Mouse (Mus musculus) midbrain, embryonic 16.5 days (tissue): ENCODE measurements around the gene Nrp1. TPM values are rescaled to one million over a fixed set of nuclear protein-coding genes. Genes with fewer than 3 reads are reported as not detected.

ENCODE experiments used
- ATAC-seq: fragments of 200-750 bp; cut with Nextera tagmentation; 2 replicates; pipeline ENCODE4 v1.8.0; 2017; ENCODE audit warnings: moderate TSS enrichment
- H3K27ac ChIP-seq: fragments of 300-500 bp; sonication (generic); 2 replicates; pipeline ENCODE4 v1.5.1; 2014; ENCODE audit warnings: mild to moderate bottlenecking, low read length, mixed read lengths
- H3K27me3 ChIP-seq: fragments of 300-500 bp; sonication (generic); 2 replicates; pipeline ENCODE4 v1.6.1; 2014; ENCODE audit warnings: low read depth, low read length, mixed read lengths; ENCODE audit not compliant: control insufficient read depth, insufficient read depth
- H3K36me3 ChIP-seq: fragments of 300-500 bp; sonication (generic); 2 replicates; pipeline ENCODE4 v1.6.1; 2014; ENCODE audit warnings: mild to moderate bottlenecking, low read length, moderate library complexity, mixed read lengths; ENCODE audit not compliant: control insufficient read depth, insufficient read depth
- H3K4me1 ChIP-seq: fragments of 300-500 bp; sonication (generic); 2 replicates; pipeline ENCODE4 v1.6.1; 2014; ENCODE audit warnings: mild to moderate bottlenecking, low read length, mixed read lengths; ENCODE audit not compliant: control insufficient read depth, insufficient read depth
- H3K4me2 ChIP-seq: fragments of 300-500 bp; sonication (generic); 2 replicates; pipeline ENCODE4 v1.6.1; 2014; ENCODE audit warnings: mild to moderate bottlenecking, low read length, mixed read lengths
- H3K4me3 ChIP-seq: fragments of 300-500 bp; sonication (generic); 2 replicates; pipeline ENCODE4 v1.5.1; 2014; ENCODE audit warnings: low read depth, mild to moderate bottlenecking, low read length, moderate library complexity, mixed read lengths
- H3K9ac ChIP-seq: fragments of 300-500 bp; sonication (generic); 2 replicates; pipeline ENCODE4 v1.6.1; 2014; ENCODE audit warnings: low read depth, low read length, mixed read lengths
- H3K9me3 ChIP-seq: fragments of 300-500 bp; sonication (generic); replicated peaks from 2 replicates; pipeline ENCODE4 v1.6.1; 2014; ENCODE audit warnings: mild to moderate bottlenecking, low read length, mixed read lengths; ENCODE audit not compliant: control insufficient read depth, poor library complexity, severe bottlenecking
- WGBS: fragments of 180-500 bp; shearing (Covaris S2); extraction: QIAGEN DNeasy Blood & Tissue Kit; methylation state at CpG from one replicate; pipeline ENCODE4 v1.1.7; 2014; 5-methylcytosine and 5-hydroxymethylcytosine counted together
- polyA plus RNA-seq: library from polyadenylated mRNA; unstranded; fragments of >200 nt; fragmentation: Nextera tagmentation; extraction: Ambion mirVana; gene quantifications from 2 replicates; pipeline ENCODE4 v1.2.1, GENCODE M21; 2015

The Nrp1 gene
- polyA plus RNA-seq, 1 experiment from 2014 or later, result 85.8 TPM

DNA sequence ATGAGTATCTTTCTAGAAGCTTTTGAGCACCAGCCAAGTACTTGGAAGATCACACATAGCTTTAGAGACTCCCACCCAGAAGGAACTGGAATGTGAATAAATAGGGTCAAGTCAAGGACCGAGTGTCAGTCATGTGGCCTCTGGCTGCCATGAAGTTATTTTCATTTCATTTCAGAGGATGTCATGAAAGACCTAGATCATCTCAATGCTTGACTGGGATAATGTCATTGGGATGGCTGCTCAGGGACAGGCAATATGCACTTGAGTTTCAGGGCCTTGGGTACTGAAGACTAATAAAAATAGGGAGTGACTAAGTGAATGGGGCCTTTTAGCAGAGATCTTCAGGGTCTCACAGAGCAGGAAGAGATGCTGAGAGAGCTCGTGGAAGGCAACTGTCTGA, 26.0 kb downstream of the Nrp1 start:
- 84% methylated on average over 2 of the region's 2 CpGs for WGBS
- Histone ChIP-seq H3K36me3 (no peaks in the 10 kb centered on the region), H3K27ac (no peak overlapping the region), H3K27me3 (no peaks in the 10 kb centered on the region), H3K4me1 (peaks cover 7% of the 10 kb centered on the region), H3K9ac (no peak overlapping the region), H3K4me2 (no peak overlapping the region), H3K4me3 (no peak overlapping the region), H3K9me3 (no peaks in the 10 kb centered on the region)
- ATAC-seq, result no peak

GRCm38 (mm10) chr8:128384921-128385332, 26.5 kb downstream of the Nrp1 start:
- H3K9me3 ChIP-seq, result no peaks in the 10 kb centered on the region
- no peaks in the 10 kb centered on the region for H3K36me3 ChIP-seq
- peaks cover 7% of the 10 kb centered on the region for H3K4me1 ChIP-seq
- WGBS, result 32% methylated on average over 5 of the region's 5 CpGs
- no peaks in the 10 kb centered on the region for H3K27me3 ChIP-seq
- H3K4me3 ChIP-seq, result no peak overlapping the region
- no peak overlapping the region for H3K9ac ChIP-seq
- no peak overlapping the region for H3K27ac ChIP-seq
- no peak overlapping the region for H3K4me2 ChIP-seq
- no peak for ATAC-seq

- 91% methylated on average over 2 of the region's 2 CpGs for WGBS
- Histone ChIP-seq H3K4me2 (no peak overlapping the region), H3K27me3 (no peaks in the 10 kb centered on the region), H3K27ac (no peak overlapping the region), H3K9ac (no peak overlapping the region), H3K9me3 (no peaks in the 10 kb centered on the region), H3K36me3 (no peaks in the 10 kb centered on the region), H3K4me1 (peaks cover 7% of the 10 kb centered on the region), H3K4me3 (no peak overlapping the region)
- no peak for ATAC-seq
Measured at GRCm38 (mm10) chr8:128386963-128387621, 28.7 kb downstream of the Nrp1 start.

DNA sequence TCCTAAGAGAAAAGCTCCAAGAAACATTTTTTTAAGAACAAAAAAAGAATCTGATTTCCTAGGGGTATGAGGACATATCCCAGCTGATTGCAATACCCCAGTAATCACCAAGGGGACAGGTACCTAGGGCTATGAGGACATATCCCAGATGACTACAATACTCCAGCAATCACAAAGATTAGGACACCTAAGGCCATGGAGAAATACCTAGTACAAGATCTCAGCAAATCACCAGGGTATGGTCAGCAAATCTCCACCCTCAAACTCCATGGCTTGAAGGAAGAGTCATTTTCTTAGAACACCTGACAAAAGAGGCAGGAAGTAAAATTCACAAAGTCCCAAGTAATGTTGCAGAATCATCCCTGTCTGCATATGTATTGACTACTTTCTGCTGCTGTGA, 32.4 kb downstream of the Nrp1 start:
- H3K4me1 ChIP-seq, result no peaks in the 10 kb centered on the region
- no peak overlapping the region for H3K4me2 ChIP-seq
- no peak overlapping the region for H3K27ac ChIP-seq
- ATAC-seq, result no peak
- no peaks in the 10 kb centered on the region for H3K36me3 ChIP-seq
- H3K4me3 ChIP-seq, result no peak overlapping the region
- no peaks in the 10 kb centered on the region for H3K9me3 ChIP-seq
- H3K27me3 ChIP-seq, result no peaks in the 10 kb centered on the region
- H3K9ac ChIP-seq, result no peak overlapping the region

- ATAC-seq, result no peak
Measured at GRCm38 (mm10) chr8:128391182-128391760, 32.9 kb downstream of the Nrp1 start.

DNA sequence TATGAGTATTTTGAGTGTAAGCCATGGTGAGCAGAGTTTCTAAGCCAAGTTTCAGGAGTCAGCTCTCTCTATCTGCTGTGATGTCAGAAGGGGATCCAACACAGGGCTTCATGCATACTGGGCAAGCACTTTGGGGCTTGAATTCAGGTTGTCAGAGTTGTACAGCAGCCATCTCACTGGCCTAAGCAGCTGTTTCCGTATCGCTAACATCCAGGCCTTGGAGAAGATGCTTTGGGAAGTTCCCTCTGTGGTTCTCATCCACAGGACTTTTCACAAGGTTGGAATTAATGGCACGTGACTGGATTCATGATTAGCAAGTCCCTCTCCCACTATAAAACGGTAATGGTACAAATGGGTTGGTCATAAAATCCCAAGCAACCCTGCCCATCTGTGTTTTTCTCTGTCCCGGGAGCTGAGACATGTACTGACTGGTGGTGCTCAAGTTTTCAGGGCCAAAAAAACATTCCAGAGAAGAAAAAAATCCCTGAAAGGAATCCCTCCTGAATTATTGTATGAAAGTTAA, 36.3 kb downstream of the Nrp1 start:
- H3K4me1 ChIP-seq, result peaks cover 20% of the 10 kb centered on the region
- 90% methylated on average over 5 of the region's 5 CpGs for WGBS
- no peak for ATAC-seq

More at GRCm38 (mm10) chr8:128391182-128391760, 32.9 kb downstream of the Nrp1 start:
- 89% methylated on average over 4 of the region's 4 CpGs for WGBS
- no peaks in the 10 kb centered on the region for H3K27me3 ChIP-seq
- no peak overlapping the region for H3K27ac ChIP-seq
- H3K4me1 ChIP-seq, result peaks cover 3% of the 10 kb centered on the region; the same call in 1 of the 2 replicates
- H3K9me3 ChIP-seq, result no peaks in the 10 kb centered on the region
- no peak overlapping the region for H3K9ac ChIP-seq
- H3K4me2 ChIP-seq, result no peak overlapping the region
- no peaks in the 10 kb centered on the region for H3K36me3 ChIP-seq
- no peak overlapping the region for H3K4me3 ChIP-seq

GRCm38 (mm10) chr8:128396968-128397367, 38.6 kb downstream of the Nrp1 start:
- ATAC-seq, result no peak
- peaks cover 20% of the 10 kb centered on the region for H3K4me1 ChIP-seq
- no peak overlapping the region for H3K9ac ChIP-seq
- no peak overlapping the region for H3K4me2 ChIP-seq
- H3K4me3 ChIP-seq, result no peak overlapping the region
- 45% methylated on average over 7 of the region's 7 CpGs for WGBS
- H3K9me3 ChIP-seq, result no peaks in the 10 kb centered on the region
- no peak overlapping the region for H3K27ac ChIP-seq
- H3K27me3 ChIP-seq, result no peaks in the 10 kb centered on the region
- no peaks in the 10 kb centered on the region for H3K36me3 ChIP-seq

More for the DNA sequence above, 36.3 kb downstream of the Nrp1 start:
- Histone ChIP-seq H3K27ac (no peak overlapping the region), H3K9me3 (no peaks in the 10 kb centered on the region), H3K4me3 (no peak overlapping the region), H3K9ac (no peak overlapping the region), H3K36me3 (no peaks in the 10 kb centered on the region), H3K4me2 (no peak overlapping the region), H3K27me3 (no peaks in the 10 kb centered on the region)

DNA sequence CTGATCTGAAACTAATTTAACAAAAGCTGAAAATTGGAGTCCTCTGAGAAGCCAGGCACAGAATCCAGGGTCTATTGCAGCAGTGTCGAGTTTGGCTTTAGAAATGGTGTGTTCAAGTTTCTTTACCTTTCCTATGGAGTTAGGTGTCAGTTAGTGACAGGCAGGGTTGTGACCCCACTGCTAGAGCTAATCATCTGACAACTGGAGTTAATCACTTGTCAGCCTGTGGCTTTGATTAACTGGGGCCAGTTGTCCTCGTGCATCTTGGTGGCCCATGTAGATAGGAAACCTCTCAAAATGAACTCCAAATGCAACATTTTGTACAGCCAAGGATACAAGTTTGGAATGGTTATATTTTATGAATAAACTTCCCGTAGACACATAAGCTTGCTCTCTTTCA, 39.0 kb downstream of the Nrp1 start:
- Histone ChIP-seq H3K4me3 (no peak overlapping the region), H3K27ac (no peak overlapping the region), H3K9ac (no peak overlapping the region), H3K9me3 (no peaks in the 10 kb centered on the region), H3K4me2 (no peak overlapping the region), H3K27me3 (no peaks in the 10 kb centered on the region), H3K36me3 (no peaks in the 10 kb centered on the region), H3K4me1 (peaks cover 20% of the 10 kb centered on the region)
- 38% methylated on average over 3 of the region's 3 CpGs for WGBS
- ATAC-seq, result no peak

- H3K27ac ChIP-seq, result no peak overlapping the region
- WGBS, result 66% methylated on average over 11 of the region's 11 CpGs
- no peaks in the 10 kb centered on the region for H3K27me3 ChIP-seq
- H3K4me1 ChIP-seq, result peaks cover 20% of the 10 kb centered on the region
- H3K4me2 ChIP-seq, result no peak overlapping the region
- H3K36me3 ChIP-seq, result no peaks in the 10 kb centered on the region
- H3K4me3 ChIP-seq, result no peak overlapping the region
- H3K9me3 ChIP-seq, result no peaks in the 10 kb centered on the region
- no peak overlapping the region for H3K9ac ChIP-seq
- no peak for ATAC-seq
Measured at GRCm38 (mm10) chr8:128398472-128399091, 40.2 kb downstream of the Nrp1 start.
